In the genomic region with DNA sequence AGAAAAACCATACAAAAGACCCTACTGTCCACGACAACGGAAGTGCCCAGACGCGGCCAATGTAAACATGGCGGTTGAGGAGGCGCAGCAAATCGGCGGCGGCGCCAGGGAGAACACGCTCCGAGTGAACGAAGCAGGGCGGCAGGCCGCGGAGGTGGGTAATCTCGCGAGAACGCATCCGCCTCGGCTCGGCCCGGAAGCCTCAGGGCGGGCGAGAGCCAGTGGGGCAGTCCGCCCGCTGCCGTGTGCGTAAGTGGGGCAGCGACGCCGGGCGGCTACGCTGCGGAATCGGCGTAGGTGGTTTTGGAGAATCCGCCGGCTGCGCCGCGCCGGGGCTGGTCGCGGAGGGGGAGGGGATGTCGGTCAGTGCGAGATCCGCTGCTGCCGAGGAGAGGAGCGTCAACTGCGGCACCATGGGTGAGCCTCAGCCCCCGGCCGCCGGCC, we compare ENCODE assay signal across 8 mouse cellular contexts. TPM values are rescaled to one million over a fixed set of nuclear protein-coding genes. Genes with fewer than 3 reads are reported as not detected.
DNase-seq lines count a peak whose midpoint lies in the region; ATAC-seq lines count a peak whose summit lies in the region.

Gene Sept7, plus strand, starts transcription at position 157 of the 444 bp plus-strand sequence.

- H3K27ac ChIP-seq in hindbrain, embryonic 14.5 days: peak within 1 kb of the TSS; percentile 99

- DNase-seq in R1 (ENCODE audit: low read depth, low spot score): peak; percentile 95
- peak; percentile 99 for DNase-seq in cerebellum, postnatal 25 days
- peak; percentile 97 to 99 for DNase-seq in frontal cortex, postnatal 25 days (ENCODE audit: low spot score in 2 of 2)
- peak; percentile 99 for DNase-seq in hindbrain, embryonic 14.5 days (ENCODE audit: low spot score)
- peak; percentile 99 to 100 for DNase-seq in layer of hippocampus, postnatal 36 days
- DNase-seq in lung, postnatal 36 days: peak; percentile 98
- peak; percentile 99 for DNase-seq in retina, postnatal 1 day
- DNase-seq in urinary bladder, adult 18-20 months (ENCODE audit: low spot score in 2 of 2): peak; percentile 98 to 99

- peak; percentile 98 for ATAC-seq in hindbrain, embryonic 14.5 days (ENCODE audit: low FRiP score)

- peak within 1 kb of the TSS; percentile 73 for H3K4me3 ChIP-seq in hindbrain, embryonic 14.5 days (replicated peaks; ENCODE audit: low read length)

- no peaks in the 10 kb centered on the region for H3K36me3 ChIP-seq in hindbrain, embryonic 14.5 days (replicated peaks; ENCODE audit: control insufficient read depth, insufficient read depth)

- no peaks in the 10 kb centered on the region for H3K27me3 ChIP-seq in hindbrain, embryonic 14.5 days (ENCODE audit: control insufficient read depth, insufficient read depth, low read length)

- 2% methylated on average over 45 of the region's 54 CpGs for WGBS in hindbrain, embryonic 14.5 days

- peak within 1 kb of the TSS; percentile 68 for H3K4me2 ChIP-seq in hindbrain, embryonic 14.5 days (replicated peaks)

- H3K9me3 ChIP-seq in hindbrain, embryonic 14.5 days (ENCODE audit: control insufficient read depth, low read length): no peaks in the 10 kb centered on the region

- peak within 1 kb of the TSS; percentile 88 for H3K9ac ChIP-seq in hindbrain, embryonic 14.5 days

- H3K4me1 ChIP-seq in hindbrain, embryonic 14.5 days (replicated peaks; ENCODE audit: control insufficient read depth, insufficient read depth, low read length): peaks cover 28% of the 10 kb centered on the region

RNA-seq across cellular contexts. Expression of gene Sept7, which starts in this region (rescaled TPM):
- polyA plus RNA-seq in hindbrain, embryonic 14.5 days (2014; fragmentation: Nextera tagmentation; extraction: Ambion mirVana): 255 and 279 TPM in 2 replicates
- 100 to 1,000 TPM; 278 to 293 TPM for total RNA-seq in layer of hippocampus, postnatal 36 days (2021)

Comparison
In these comparisons a context has a peak if more than half of its experiments do, and no peak if none do; other contexts are left out.
1. Peak in every context shown above with its lines: DNase-seq, ATAC-seq, H3K4me3 ChIP-seq and H3K27ac ChIP-seq.